ENCODE assay signal across 27 mouse cellular contexts in the genomic region with DNA sequence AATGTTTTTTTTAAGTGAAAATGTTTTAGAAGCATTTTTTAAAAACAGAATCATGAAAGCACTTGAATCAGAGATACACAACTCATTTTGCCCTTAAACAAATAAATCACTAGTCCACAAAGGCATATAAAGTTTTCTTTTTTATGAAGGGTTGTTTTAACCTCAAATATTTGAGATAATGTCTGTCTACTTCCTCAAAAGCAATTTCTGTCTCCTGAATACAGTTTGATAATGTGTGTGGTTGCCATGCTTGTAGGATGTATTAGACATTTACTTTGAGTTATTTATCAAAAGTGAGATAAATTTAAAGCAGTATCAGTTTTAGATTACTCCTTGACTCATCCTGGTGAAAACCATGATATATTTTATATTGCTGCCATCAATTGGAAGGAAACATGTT.
"Had no signal": no experiment of that assay in that cellular context is flagged by ENCODE, and none has a peak within 500 bp of the region (broad histone marks: within the 10 kb centered on the region; RNA-seq: fewer than 3 reads in every experiment).

No protein-coding gene starts in this region.

- H3K4me3 ChIP-seq: embryonic facial prominence, embryonic 10.5 days; embryonic facial prominence, embryonic 12.5 days; embryonic facial prominence, embryonic 13.5 days; embryonic facial prominence, embryonic 15.5 days; erythroblast, embryonic 14.5 days; forebrain, embryonic 10.5 days; forebrain, embryonic 12.5 days; forebrain, embryonic 13.5 days; forebrain, embryonic 15.5 days; gastrocnemius, adult 2 months; heart, adult 2 months; heart, embryonic 10.5 days had no signal

- H3K27ac ChIP-seq: embryonic facial prominence, embryonic 10.5 days; embryonic facial prominence, embryonic 12.5 days; embryonic facial prominence, embryonic 13.5 days; embryonic facial prominence, embryonic 15.5 days; forebrain, embryonic 10.5 days; forebrain, embryonic 12.5 days; forebrain, embryonic 13.5 days; forebrain, embryonic 15.5 days; gastrocnemius, adult 2 months; heart, adult 2 months; heart, embryonic 10.5 days had no signal

- H3K9ac ChIP-seq: embryonic facial prominence, embryonic 12.5 days; embryonic facial prominence, embryonic 13.5 days; embryonic facial prominence, embryonic 15.5 days; forebrain, embryonic 12.5 days; forebrain, embryonic 13.5 days; forebrain, embryonic 15.5 days; forebrain, postnatal 0 days had no signal

- DNase-seq: cerebellum, adult 9-11 months; cerebellum, postnatal 10 days; cerebellum, postnatal 14 days; cerebellum, postnatal 25 days; cerebellum, postnatal 36 days; embryo, embryonic 11 days; forebrain, postnatal 0 days; gastrocnemius, adult 2 months; gastrocnemius, postnatal 10 days; gastrocnemius, postnatal 14 days; gastrocnemius, postnatal 25 days; gastrocnemius, postnatal 36 days; heart, adult 11 months; heart, adult 18-20 months; heart, adult 2 months had no signal

- H3K36me3 ChIP-seq: embryonic facial prominence, embryonic 10.5 days; embryonic facial prominence, embryonic 12.5 days; embryonic facial prominence, embryonic 13.5 days; embryonic facial prominence, embryonic 15.5 days; forebrain, embryonic 10.5 days; forebrain, embryonic 12.5 days; forebrain, embryonic 15.5 days; heart, embryonic 10.5 days had no signal

- H3K9me3 ChIP-seq: embryonic facial prominence, embryonic 10.5 days; embryonic facial prominence, embryonic 12.5 days; embryonic facial prominence, embryonic 13.5 days; embryonic facial prominence, embryonic 15.5 days; forebrain, embryonic 10.5 days; forebrain, embryonic 12.5 days; forebrain, embryonic 13.5 days; forebrain, embryonic 15.5 days; heart, embryonic 10.5 days had no signal

- H3K4me1 ChIP-seq: embryonic facial prominence, embryonic 10.5 days; embryonic facial prominence, embryonic 12.5 days; embryonic facial prominence, embryonic 13.5 days; embryonic facial prominence, embryonic 15.5 days; forebrain, embryonic 10.5 days; forebrain, embryonic 12.5 days; forebrain, embryonic 13.5 days; forebrain, embryonic 15.5 days; heart, embryonic 10.5 days had no signal

- H3K27me3 ChIP-seq: embryonic facial prominence, embryonic 12.5 days; embryonic facial prominence, embryonic 13.5 days; embryonic facial prominence, embryonic 15.5 days; forebrain, embryonic 12.5 days; forebrain, embryonic 13.5 days; forebrain, embryonic 15.5 days had no signal

- ATAC-seq: forebrain, embryonic 13.5 days; forebrain, embryonic 14.5 days; forebrain, embryonic 15.5 days; forebrain, embryonic 16.5 days; forebrain, postnatal 0 days had no signal
